Mouse (Mus musculus) heart, adult 18-20 months (tissue): ENCODE measurements at regions not wholly inside any gene's neighbourhood (a gene's known extent, or its start where the extent isn't known, plus 50 kb on each side); places are given as distances from the start of the nearest gene placed in this dataset.
"Not testable (repeated sequence)": the region's sequence is repeated elsewhere in the genome, so short reads cannot be mapped to it uniquely, and the experiment has no call there.

Experiments
- DNase-seq, 2 experiments: peaks; one replicate each; pipeline ENCODE4 v3.0.0; 2021 to 2022; ENCODE audit warnings: mixed read lengths in 1 of 2

GRCm38 (mm10) chr12:33496306-33496705 is 66.9 kb downstream of the Twistnb start:
- DNase-seq = no peak

- DNase-seq = no peak
Observed at GRCm38 (mm10) chr12:33497319-33497892, 68.0 kb downstream of the Twistnb start.

GRCm38 (mm10) chr12:33541566-33541965 is 112.1 kb downstream of the Twistnb start:
- no peak for DNase-seq

GRCm38 (mm10) chr12:33551660-33552059 is 122.2 kb downstream of the Twistnb start:
- not testable (repeated sequence) for DNase-seq

GRCm38 (mm10) chr12:33552231-33552630 is 122.8 kb downstream of the Twistnb start:
- DNase-seq = no peak

GRCm38 (mm10) chr12:33552651-33553050 is 123.2 kb downstream of the Twistnb start:
- DNase-seq = no peak

- no peak for DNase-seq
Observed at GRCm38 (mm10) chr12:33553731-33554130, 124.3 kb downstream of the Twistnb start.

GRCm38 (mm10) chr12:33561141-33561540 is 131.7 kb downstream of the Twistnb start:
- no peak for DNase-seq

GRCm38 (mm10) chr12:33577877-33578428 is 148.5 kb downstream of the Twistnb start:
- peak; percentile 3 to 7 for DNase-seq

GRCm38 (mm10) chr12:33580809-33581208 is 151.4 kb downstream of the Twistnb start:
- DNase-seq = no peak

GRCm38 (mm10) chr12:33591031-33591430 is 161.6 kb downstream of the Twistnb start:
- DNase-seq = no peak

GRCm38 (mm10) chr12:33592431-33592911 is 163.0 kb downstream of the Twistnb start:
- no peak for DNase-seq

GRCm38 (mm10) chr12:33592938-33593337 is 163.5 kb downstream of the Twistnb start:
- DNase-seq = no peak

GRCm38 (mm10) chr12:33593685-33594084 is 164.2 kb downstream of the Twistnb start:
- DNase-seq = no peak

- no peak for DNase-seq
Observed at GRCm38 (mm10) chr12:33605393-33605792, 176.0 kb downstream of the Twistnb start.

- no peak for DNase-seq
Observed at GRCm38 (mm10) chr12:33607811-33608602, 178.6 kb downstream of the Twistnb start.

GRCm38 (mm10) chr12:33612378-33612777 is 182.9 kb downstream of the Twistnb start:
- no peak for DNase-seq

- DNase-seq = no peak
Observed at GRCm38 (mm10) chr12:33620391-33620790, 191.0 kb downstream of the Twistnb start.

GRCm38 (mm10) chr12:33626092-33626882 is 196.9 kb downstream of the Twistnb start:
- peak in 1 of 2 experiments; percentile 7 for DNase-seq

- no peak for DNase-seq
Observed at GRCm38 (mm10) chr12:33652597-33652996, 223.2 kb downstream of the Twistnb start.

- DNase-seq = no peak
Observed at GRCm38 (mm10) chr12:33675508-33675907, 246.1 kb downstream of the Twistnb start.

GRCm38 (mm10) chr12:33692870-33693269 is 235.4 kb upstream of the Ferd3l start:
- no peak for DNase-seq
